Mouse (Mus musculus) frontal cortex, postnatal 10 days (tissue): ENCODE results near the gene Hist1h4c.
"Not testable (repeated sequence)": the region's sequence is repeated elsewhere in the genome, so short reads cannot be mapped to it uniquely, and the experiment has no call there.

ENCODE experiments used
- DNase-seq, 2 experiments: peaks; one replicate each; pipeline ENCODE4 v3.0.0; 2022; ENCODE audit warnings: low spot score in 2 of 2, mixed read lengths in 1 of 2

Hist1h4c gene

GRCm38 (mm10) chr13:23729192-23729525 is 30.9 kb upstream of the Hist1h4c start:
- no peak for DNase-seq

- DNase-seq = no peak
Observed at GRCm38 (mm10) chr13:23728472-23729191, 30.4 kb upstream of the Hist1h4c start.

GRCm38 (mm10) chr13:23725213-23725612 is 27.0 kb upstream of the Hist1h4c start:
- no peak for DNase-seq

- DNase-seq = no peak
Observed at GRCm38 (mm10) chr13:23724239-23724638, 26.0 kb upstream of the Hist1h4c start.

- DNase-seq = not testable (repeated sequence)
Observed at GRCm38 (mm10) chr13:23717593-23718245, 19.5 kb upstream of the Hist1h4c start.

GRCm38 (mm10) chr13:23717176-23717575 is 18.9 kb upstream of the Hist1h4c start:
- no peak for DNase-seq

- no peak for DNase-seq
Observed at GRCm38 (mm10) chr13:23716261-23717042, 18.2 kb upstream of the Hist1h4c start.

- DNase-seq = no peak
Observed at GRCm38 (mm10) chr13:23710374-23711089, 12.3 kb upstream of the Hist1h4c start, which contains the start of gene Hfe. Gene Hfe (minus strand): TSS chr13:23710854.

- DNase-seq = no peak
Observed at GRCm38 (mm10) chr13:23709714-23710373, 11.6 kb upstream of the Hist1h4c start.

- DNase-seq = no peak
Observed at GRCm38 (mm10) chr13:23708654-23709053, 10.4 kb upstream of the Hist1h4c start.

GRCm38 (mm10) chr13:23708041-23708440 is 9.8 kb upstream of the Hist1h4c start:
- no peak for DNase-seq

- DNase-seq = no peak
Observed at GRCm38 (mm10) chr13:23706771-23707170, 8.5 kb upstream of the Hist1h4c start.

- no peak for DNase-seq
Observed at GRCm38 (mm10) chr13:23705751-23706356, 7.6 kb upstream of the Hist1h4c start.

GRCm38 (mm10) chr13:23702801-23703200 is 4.5 kb upstream of the Hist1h4c start:
- not testable (repeated sequence) for DNase-seq

- no peak for DNase-seq
Observed at GRCm38 (mm10) chr13:23702220-23702619, 4.0 kb upstream of the Hist1h4c start.

- DNase-seq = peak; percentile 44 to 67
Observed at GRCm38 (mm10) chr13:23700786-23701520, 2.7 kb upstream of the Hist1h4c start.

- DNase-seq = no peak
Observed at GRCm38 (mm10) chr13:23699767-23700166, 1.5 kb upstream of the Hist1h4c start.

- DNase-seq = no peak
Observed at GRCm38 (mm10) chr13:23698996-23699395, 742 bp upstream of the Hist1h4c start.

- DNase-seq = peak in 1 of 2 experiments; percentile 45
Observed at GRCm38 (mm10) chr13:23697491-23698299, 559 bp downstream of the Hist1h4c start.
